Mouse (Mus musculus) left cerebral cortex, postnatal 10 days (tissue): Measurements from ENCODE around the gene Dcaf8. TPM values are rescaled to one million over a fixed set of nuclear protein-coding genes. Genes with fewer than 3 reads are reported as not detected.
A peak's percentile ranks its signal among the peaks of the same experiment; 100 is the strongest.
"Not testable (repeated sequence)": the region's sequence is repeated elsewhere in the genome, so short reads cannot be mapped to it uniquely, and the experiment has no call there.

ENCODE experiments used
- DNase-seq, 2 experiments: peaks; one replicate each; pipeline ENCODE4 v3.0.0; 2021 to 2022; ENCODE audit warnings: low spot score in 2 of 2, mixed read lengths in 1 of 2; ENCODE audit errors: extremely low spot score in 1 of 2
- intact Hi-C: fragments of 180-260 bp; cut with DNase I; formaldehyde crosslinking; loops from one replicate; pipeline ENCODE4 v1.15.1; 2025
- total RNA-seq, 2 experiments: library from RNA; stranded (reverse); gene quantifications; 2 replicates each; pipeline ENCODE4 v1.2.3; 2021

Dcaf8 gene
- total RNA-seq, 2 experiments from 2014 or later: 87.0 to 88.0 TPM

GRCm38 (mm10) chr1:172243547-172244205 is 95.8 kb downstream of the Dcaf8 start:
- intact Hi-C loops: loop anchor here (10.0 kb wide), 1 partner anchor 99 kb away; the partner anchor contains the start of gene Dcaf8
- DNase-seq: peak in 1 of 2 experiments; percentile 51

GRCm38 (mm10) chr1:172244645-172245044 is 96.8 kb downstream of the Dcaf8 start:
- intact Hi-C loops: loop anchor here (10.0 kb wide), 1 partner anchor 100 kb away; the partner anchor contains the start of gene Dcaf8
- DNase-seq: not testable (repeated sequence)

Other genes with a start within 250 kb of the Dcaf8 start
- gene Slamf6, start 230.6 kb upstream of the Dcaf8 start, total RNA-seq: under 1 TPM in 1 of 2 experiments, not detected in 1; 0.24 TPM
- 10 to 100 TPM; 32.8 to 34.0 TPM for gene Vangl2, start 119.6 kb upstream of the Dcaf8 start, total RNA-seq
- under 1 TPM in 1 of 2 experiments, not detected in 1; 0.32 TPM for gene Nhlh1, start 90.5 kb upstream of the Dcaf8 start, total RNA-seq
- 100 to 1,000 TPM; 179 to 183 TPM for gene Copa, start 65.6 kb upstream of the Dcaf8 start, total RNA-seq
- 10 to 100 TPM; 79.0 to 82.2 TPM for gene Ncstn, start 65.3 kb upstream of the Dcaf8 start, total RNA-seq
- gene Pex19, start 21.3 kb upstream of the Dcaf8 start, total RNA-seq: 100 to 1,000 TPM in 1 of 2 experiments, 10 to 100 TPM in 1; 99.1 to 104 TPM
- 100 to 1,000 TPM; 368 TPM for gene Pea15a, start 58.7 kb downstream of the Dcaf8 start, total RNA-seq
- 1 to 10 TPM in 1 of 2 experiments, under 1 TPM in 1; 0.49 to 1.3 TPM for gene Casq1, start 71.8 kb downstream of the Dcaf8 start, total RNA-seq
- gene Atp1a4, start 110.3 kb downstream of the Dcaf8 start, total RNA-seq: not detected
- 100 to 1,000 TPM; 216 to 226 TPM for gene Igsf8, start 113.6 kb downstream of the Dcaf8 start, total RNA-seq
- 100 to 1,000 TPM; 393 to 413 TPM for gene Atp1a2, start 150.0 kb downstream of the Dcaf8 start, total RNA-seq
- gene Kcnj9, start 181.2 kb downstream of the Dcaf8 start, total RNA-seq: 10 to 100 TPM; 77.8 to 84.5 TPM
- 10 to 100 TPM; 68.5 to 69.3 TPM for gene Kcnj10, start 193.1 kb downstream of the Dcaf8 start, total RNA-seq
- 10 to 100 TPM in 1 of 2 experiments, 1 to 10 TPM in 1; 9.8 to 10.6 TPM for gene Pigm, start 228.5 kb downstream of the Dcaf8 start, total RNA-seq